Mouse (Mus musculus) heart, adult 9 months (tissue): Measurements from ENCODE around the gene Adcy4.

Source experiments
- DNase-seq, 2 experiments: peaks; one replicate each; pipeline ENCODE4 v3.0.0; 2022; ENCODE audit warnings: low spot score in 2 of 2

Gene Adcy4

GRCm38 (mm10) chr14:55783958-55784235 lies at the start of gene Adcy4:
TSS of gene Adcy4 (minus strand) at chr14:55784095.
- DNase-seq = peak; percentile 45 to 65

GRCm38 (mm10) chr14:55833126-55833525 lies 49.2 kb upstream of the Adcy4 start:
- DNase-seq = no peak

- no peak for DNase-seq
Observed at GRCm38 (mm10) chr14:55830331-55830730, 46.4 kb upstream of the Adcy4 start.

GRCm38 (mm10) chr14:55829854-55830253 lies 46.0 kb upstream of the Adcy4 start:
- DNase-seq = no peak

DNA sequence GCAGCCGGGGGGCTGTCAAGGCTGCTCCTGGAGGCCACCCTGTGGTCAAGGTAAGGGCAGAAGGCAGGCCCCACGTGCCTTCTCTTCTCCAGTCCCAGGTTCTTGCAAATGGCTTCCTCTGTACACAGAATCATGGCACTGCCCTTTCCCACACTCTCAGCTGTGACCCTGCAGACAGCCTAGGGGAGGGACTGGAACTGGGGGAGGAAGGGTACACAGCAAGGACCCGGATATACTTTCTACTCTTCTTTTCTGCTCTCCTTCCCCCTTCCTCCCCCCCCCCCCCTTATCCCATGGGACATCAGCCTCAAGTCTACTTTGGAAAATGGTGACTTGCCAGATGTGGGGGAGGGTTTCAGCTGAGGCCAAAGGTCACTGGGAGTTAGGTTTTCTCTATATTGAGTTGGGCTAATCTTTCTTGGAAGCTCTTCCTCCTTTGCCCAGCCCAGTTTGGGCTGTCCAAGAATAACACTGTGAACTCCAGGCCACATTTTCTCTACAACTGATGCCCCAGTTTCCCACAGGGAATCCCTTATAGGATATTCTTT lies 44.9 kb upstream of the Adcy4 start:
- peak; percentile 47 to 63 for DNase-seq

- no peak for DNase-seq
Observed at GRCm38 (mm10) chr14:55826551-55827340, 42.9 kb upstream of the Adcy4 start.

- no peak for DNase-seq
Observed at GRCm38 (mm10) chr14:55826142-55826541, 42.2 kb upstream of the Adcy4 start.

DNA sequence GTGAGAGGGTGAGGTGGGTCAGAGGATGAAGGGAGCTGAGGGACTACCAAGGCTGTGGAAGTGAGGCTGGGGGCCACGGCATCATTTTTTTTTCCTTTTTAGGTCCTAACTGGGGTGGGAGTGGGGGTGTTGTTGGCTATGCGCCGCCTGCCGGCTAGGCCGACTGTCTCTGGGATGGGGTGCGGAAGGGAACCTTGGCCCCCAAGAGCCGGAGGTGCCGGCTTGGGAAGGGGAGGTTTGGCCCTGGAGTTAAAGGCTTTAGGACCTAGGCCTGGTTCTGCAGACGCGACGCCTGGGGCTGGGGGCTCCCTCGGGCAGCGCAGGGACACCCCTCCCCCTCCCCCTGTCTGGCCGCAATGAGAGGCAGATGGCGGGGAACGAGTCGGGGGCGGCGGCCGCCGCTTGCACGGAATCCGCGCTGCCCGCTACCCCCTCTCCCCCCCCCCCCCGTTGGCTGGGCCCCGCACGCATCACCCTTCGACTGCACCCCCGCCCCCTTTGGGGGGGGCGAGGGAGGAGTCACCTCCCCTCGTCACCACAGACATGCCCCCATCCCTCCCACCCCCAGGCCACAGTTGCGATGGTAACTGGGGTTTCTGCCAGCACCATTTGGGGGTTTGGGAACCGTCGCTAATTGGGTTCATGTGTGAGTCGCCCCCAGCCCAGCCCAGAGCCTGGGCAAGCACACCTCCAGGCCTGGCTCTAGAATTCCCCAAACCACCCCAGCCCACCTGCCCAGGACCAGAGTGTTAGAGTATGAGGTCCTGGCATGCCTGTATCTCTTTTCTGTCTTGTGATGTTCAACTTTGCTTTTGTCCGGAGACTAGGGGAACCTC lies 41.5 kb upstream of the Adcy4 start:
- DNase-seq = peak; percentile 28 to 43

GRCm38 (mm10) chr14:55824481-55825215 lies 40.8 kb upstream of the Adcy4 start:
- DNase-seq = peak; percentile 50 to 52

GRCm38 (mm10) chr14:55824001-55824480 lies 40.1 kb upstream of the Adcy4 start:
- peak; percentile 47 to 51 for DNase-seq

DNA sequence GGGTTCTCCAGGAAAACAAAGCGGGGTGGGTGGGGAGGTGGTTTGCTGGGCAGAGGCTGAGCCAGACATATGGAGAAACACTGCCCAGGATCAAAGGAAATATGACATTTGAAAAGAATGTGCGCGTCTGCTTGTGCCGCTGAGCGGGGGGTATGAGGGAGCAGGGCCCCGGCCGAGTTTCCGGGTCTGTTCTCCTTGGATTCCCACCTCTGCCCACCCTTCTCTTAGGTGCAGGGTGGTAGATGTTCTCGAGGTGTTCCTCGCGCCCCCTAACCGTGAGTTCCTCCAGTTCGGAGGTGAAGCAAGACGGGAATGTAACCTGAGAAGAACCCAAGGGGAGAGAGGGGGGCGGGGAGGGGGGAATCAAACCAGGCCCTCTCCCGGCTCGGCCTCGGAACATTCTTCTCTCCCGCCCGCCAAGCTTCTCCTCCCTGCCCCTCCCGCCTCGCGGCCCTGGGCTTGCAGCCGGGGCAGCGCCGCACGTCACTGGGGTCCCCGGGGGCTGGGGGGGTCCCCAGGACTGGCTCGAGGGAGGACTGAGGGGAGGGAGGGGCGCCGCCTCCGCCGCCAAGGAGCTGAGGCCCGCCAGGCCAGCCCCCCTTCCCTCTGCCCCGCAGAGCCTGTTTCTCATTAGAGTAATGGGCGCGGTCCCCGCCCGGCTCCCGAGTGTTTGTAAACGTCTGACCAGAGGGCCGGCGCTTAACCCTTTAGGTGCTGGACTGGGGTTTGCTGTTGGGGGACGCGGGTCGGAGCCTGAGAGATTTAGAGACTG lies 39.3 kb upstream of the Adcy4 start, which contains the start of gene Nfatc4:
TSS of gene Nfatc4 (plus strand) at position 154 of the 772 bp plus-strand sequence.
- DNase-seq = peak; percentile 84 to 88

DNA sequence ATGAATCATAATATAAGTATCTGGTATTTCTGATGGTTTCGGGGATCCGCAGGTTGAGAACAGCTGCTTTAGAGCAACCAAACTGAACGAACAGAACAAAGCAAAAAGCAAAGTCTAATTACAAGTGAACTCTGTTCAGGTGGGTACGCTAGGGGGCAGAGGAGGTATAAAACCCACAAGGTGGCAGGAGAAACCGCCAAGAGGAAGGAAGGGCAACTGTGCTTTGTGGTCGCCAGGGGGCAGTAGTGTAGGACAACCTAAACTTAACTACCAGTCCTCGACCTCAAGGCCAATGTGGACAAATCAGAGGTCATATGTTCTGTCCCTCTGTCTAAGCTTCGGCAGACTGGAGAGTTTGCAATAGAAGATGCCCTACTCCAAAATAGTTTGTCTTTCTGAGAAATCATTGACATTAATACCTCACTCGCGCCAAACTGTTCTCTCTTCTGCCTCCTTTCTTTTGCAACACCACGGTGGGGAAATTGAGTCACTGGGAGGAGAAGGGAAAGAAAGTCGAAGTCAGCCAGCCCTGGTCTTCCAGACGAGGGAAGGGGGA lies 38.6 kb upstream of the Adcy4 start:
- peak; percentile 76 to 87 for DNase-seq

DNA sequence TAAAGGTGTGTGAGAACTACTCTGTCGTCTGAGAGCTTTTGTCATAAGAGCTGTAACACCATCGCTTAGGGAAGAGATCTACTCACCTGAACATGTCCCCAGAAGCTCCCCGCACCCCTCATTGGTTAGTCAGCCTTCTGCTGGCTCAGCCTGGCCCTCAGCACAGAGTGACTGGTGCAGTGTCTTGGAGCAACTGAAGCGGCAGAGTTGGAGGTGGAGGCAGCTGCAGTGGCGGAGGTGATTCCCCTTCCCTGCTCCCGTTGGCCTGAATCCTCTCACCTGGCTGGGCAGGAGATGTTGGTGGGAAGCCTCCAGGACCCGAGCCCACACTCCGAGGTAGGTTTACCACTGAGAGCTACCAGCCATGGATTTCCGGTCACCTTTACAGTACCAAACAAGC lies 36.7 kb upstream of the Adcy4 start:
- no peak for DNase-seq

- DNase-seq = peak in 1 of 2 experiments; percentile 0
Observed at GRCm38 (mm10) chr14:55819845-55820405, 36.0 kb upstream of the Adcy4 start.

GRCm38 (mm10) chr14:55815310-55815751 lies 31.4 kb upstream of the Adcy4 start:
- DNase-seq = peak; percentile 67 to 77

GRCm38 (mm10) chr14:55814885-55815284 lies 31.0 kb upstream of the Adcy4 start:
- DNase-seq = peak; percentile 51 to 58

DNA sequence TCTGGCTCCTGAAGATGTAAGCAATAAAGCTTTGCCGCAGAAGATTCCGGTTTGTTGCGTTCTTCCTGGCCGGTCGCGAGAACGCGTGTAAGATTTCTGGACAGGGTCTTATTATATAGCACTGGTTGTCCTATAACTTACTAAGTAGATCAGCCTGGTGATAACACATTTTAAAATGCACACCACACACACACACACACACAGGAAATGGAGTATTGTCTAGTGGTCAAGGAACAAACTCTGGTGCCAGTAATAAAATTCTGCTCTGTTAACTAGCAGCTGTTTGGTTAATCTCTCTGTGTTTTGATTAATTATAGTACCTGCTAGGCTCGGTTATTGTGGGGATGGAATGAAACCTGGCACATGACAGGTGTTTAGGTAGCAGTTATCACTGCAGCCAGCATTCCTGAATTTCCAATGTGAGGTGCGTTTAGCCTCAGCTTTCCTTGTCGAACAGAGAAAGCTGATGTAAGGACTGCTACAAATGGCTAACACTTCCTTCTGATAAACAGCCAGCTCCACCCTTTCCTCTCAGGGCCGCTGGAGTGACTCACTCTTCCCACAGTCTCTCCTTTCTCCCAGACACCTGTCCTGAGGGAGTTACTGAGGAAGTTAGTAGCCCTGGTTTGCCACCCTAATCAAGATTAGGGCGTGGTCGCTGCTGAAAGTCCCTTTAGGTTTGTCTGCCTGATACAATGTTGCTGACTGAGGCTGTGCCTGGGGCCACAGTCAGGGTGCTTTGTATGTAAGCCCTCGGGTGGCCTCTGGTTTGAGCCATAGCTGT lies 11.7 kb upstream of the Adcy4 start:
- DNase-seq = peak; percentile 75 to 76

- DNase-seq = peak in 1 of 2 experiments; percentile 22
Observed at GRCm38 (mm10) chr14:55793946-55794345, 10.1 kb upstream of the Adcy4 start.

DNA sequence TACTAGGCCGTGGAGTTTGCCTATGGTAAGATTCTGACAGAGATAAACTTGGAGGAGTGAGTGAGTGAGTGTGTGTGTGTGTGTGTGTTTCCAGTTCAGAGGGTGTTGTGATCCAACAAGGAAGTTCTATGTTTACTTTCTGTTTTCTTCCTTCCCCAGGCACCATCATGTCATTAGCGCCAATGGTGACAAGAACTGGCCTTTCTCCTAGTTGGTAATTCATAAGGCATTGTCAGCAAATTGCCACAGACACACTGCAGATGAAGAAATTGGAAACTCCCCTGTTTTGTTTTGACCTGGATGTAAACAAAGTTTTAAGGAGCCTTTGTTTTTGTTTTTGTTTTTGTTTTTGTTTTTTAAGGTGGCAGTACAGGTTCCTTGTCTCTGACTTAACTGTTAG lies 9.6 kb upstream of the Adcy4 start:
- no peak for DNase-seq
